Mouse (Mus musculus): ENCODE data around the gene Zfp180.

GRCm38 (mm10) chr7:24052660-24053304 is 28.9 kb upstream of the Zfp180 start, which contains the start of gene Vmn1r183:
- TF ChIP-seq POLR2A (IDR thresholded peaks at IDR 0.05; ENCODE audit: low read depth, low read length) (no peak), CTCF (IDR thresholded peaks at IDR 0.05; ENCODE audit: extremely low read depth, insufficient read length, insufficient replicate concordance, low read depth, low read length) (no peak)

Data from small intestine, adult 2 months (tissue).